Mouse (Mus musculus) limb, embryonic 15.5 days (tissue): Measurements from ENCODE around the gene Cdkl1. TPM values are rescaled to one million over a fixed set of nuclear protein-coding genes. Genes with fewer than 3 reads are reported as not detected.

Experiments
- ATAC-seq: fragments of 200-750 bp; cut with Nextera tagmentation; 2 replicates; pipeline ENCODE4 v1.8.0; 2017; ENCODE audit warnings: low read depth, moderate TSS enrichment; ENCODE audit not compliant: insufficient number of reproducible peaks, low FRiP score, low TSS enrichment
- H3K27ac ChIP-seq: fragments of 300-500 bp; sonication (generic); 2 replicates; pipeline ENCODE4 v1.5.1; 2015; ENCODE audit warnings: moderate library complexity, mild to moderate bottlenecking, inconsistent platforms
- H3K27me3 ChIP-seq: fragments of 300-500 bp; sonication (generic); 2 replicates; pipeline ENCODE4 v1.6.1; 2015; ENCODE audit warnings: inconsistent platforms
- H3K36me3 ChIP-seq: fragments of 300-500 bp; sonication (generic); 2 replicates; pipeline ENCODE4 v1.6.1; 2015; ENCODE audit warnings: inconsistent platforms
- H3K4me1 ChIP-seq: fragments of 300-500 bp; sonication (generic); 2 replicates; pipeline ENCODE4 v1.6.1; 2015; ENCODE audit warnings: inconsistent platforms
- H3K4me2 ChIP-seq: fragments of 300-500 bp; sonication (generic); 2 replicates; pipeline ENCODE4 v1.6.1; 2015; ENCODE audit warnings: mild to moderate bottlenecking, inconsistent platforms
- H3K4me3 ChIP-seq: fragments of 300-500 bp; sonication (generic); 2 replicates; pipeline ENCODE4 v1.5.1; 2015; ENCODE audit warnings: mild to moderate bottlenecking, inconsistent platforms
- H3K9ac ChIP-seq: fragments of 300-500 bp; sonication (generic); 2 replicates; pipeline ENCODE4 v1.6.1; 2015; ENCODE audit warnings: inconsistent platforms
- H3K9me3 ChIP-seq: fragments of 300-500 bp; sonication (generic); 2 replicates; pipeline ENCODE4 v1.6.1; 2016; ENCODE audit warnings: inconsistent platforms
- WGBS: fragments of 180-500 bp; shearing (Covaris S2); methylation state at CpG from one replicate; pipeline ENCODE4 v1.1.7; 2015; 5-methylcytosine and 5-hydroxymethylcytosine counted together
- polyA plus RNA-seq: library from polyadenylated mRNA; unstranded; fragments of >200 nt; fragmentation: Nextera tagmentation; extraction: Ambion mirVana; gene quantifications from 2 replicates; pipeline ENCODE4 v1.2.1, GENCODE M21; 2015

Cdkl1 gene
- polyA plus RNA-seq, 1 experiment from 2014 or later: 1.5 TPM

GRCm38 (mm10) chr12:69807399-69807985 lies 16.4 kb upstream of the Cdkl1 start:
- no peak overlapping the region for H3K4me3 ChIP-seq
- no peaks in the 10 kb centered on the region for H3K27me3 ChIP-seq
- no peak overlapping the region for H3K4me2 ChIP-seq
- peaks cover 53% of the 10 kb centered on the region for H3K36me3 ChIP-seq
- WGBS: 51% methylated on average over 11 of the region's 11 CpGs
- H3K4me1 ChIP-seq: no peaks in the 10 kb centered on the region; the same call in 1 of the 2 replicates
- no peak overlapping the region for H3K9ac ChIP-seq
- H3K9me3 ChIP-seq: no peaks in the 10 kb centered on the region
- H3K27ac ChIP-seq: no peak overlapping the region
- ATAC-seq: no peak

GRCm38 (mm10) chr12:69805148-69805547 lies 14.1 kb upstream of the Cdkl1 start:
- Histone ChIP-seq H3K9ac (no peak overlapping the region), H3K27me3 (no peaks in the 10 kb centered on the region), H3K4me2 (no peak overlapping the region), H3K4me1 (no peaks in the 10 kb centered on the region; the same call in 1 of the 2 replicates), H3K36me3 (peaks cover 48% of the 10 kb centered on the region), H3K27ac (no peak overlapping the region), H3K9me3 (no peaks in the 10 kb centered on the region), H3K4me3 (no peak overlapping the region)
- ATAC-seq: no peak
- WGBS: 65% methylated on average over 6 of the region's 6 CpGs

DNA sequence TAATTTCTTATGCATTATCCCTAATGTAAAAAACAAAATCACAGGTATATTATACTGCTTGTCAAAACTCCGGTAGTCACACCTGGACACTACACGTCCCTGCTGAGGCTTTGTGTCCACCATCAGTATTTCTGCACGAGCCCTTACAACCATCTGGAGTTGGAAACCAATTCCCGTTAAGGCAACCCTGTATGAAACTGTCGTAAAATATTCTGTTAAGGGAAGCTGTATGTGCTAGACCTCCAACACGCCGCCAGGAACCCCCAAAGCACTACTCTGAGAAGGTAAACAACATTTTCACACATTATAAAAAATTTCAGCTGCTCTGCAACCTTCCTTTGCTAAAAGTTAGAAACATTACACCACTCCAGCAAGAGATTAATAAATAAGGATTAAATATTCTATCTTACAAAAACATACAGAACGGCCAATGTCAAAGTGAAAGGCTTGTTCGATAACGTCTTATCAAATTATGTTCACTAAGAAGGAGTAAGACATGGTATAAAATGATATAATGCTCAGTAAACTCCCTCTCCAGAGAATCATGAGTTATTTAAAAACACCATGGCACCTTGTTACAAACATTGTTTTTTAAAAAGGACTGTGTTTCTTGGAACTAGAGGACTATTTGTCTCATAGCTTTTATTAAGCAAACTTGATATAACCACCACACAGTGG lies 13.5 kb upstream of the Cdkl1 start:
- no peak for ATAC-seq
- Histone ChIP-seq H3K4me3 (no peak overlapping the region), H3K36me3 (peaks cover 48% of the 10 kb centered on the region)

GRCm38 (mm10) chr12:69803196-69803595 lies 12.1 kb upstream of the Cdkl1 start:
- Histone ChIP-seq H3K4me1 (no peaks in the 10 kb centered on the region; the same call in 1 of the 2 replicates), H3K9me3 (no peaks in the 10 kb centered on the region), H3K36me3 (peaks cover 35% of the 10 kb centered on the region), H3K27me3 (no peaks in the 10 kb centered on the region), H3K9ac (no peak overlapping the region), H3K27ac (no peak overlapping the region), H3K4me3 (no peak overlapping the region), H3K4me2 (no peak overlapping the region)
- ATAC-seq: no peak
- WGBS: 86% methylated on average over 5 of the region's 6 CpGs

More for the DNA sequence above, 13.5 kb upstream of the Cdkl1 start:
- WGBS: 49% methylated on average over 10 of the region's 10 CpGs
- H3K4me1 ChIP-seq: no peaks in the 10 kb centered on the region; the same call in 1 of the 2 replicates
- H3K9ac ChIP-seq: no peak overlapping the region
- H3K27ac ChIP-seq: no peak overlapping the region
- no peak overlapping the region for H3K4me2 ChIP-seq
- H3K27me3 ChIP-seq: no peaks in the 10 kb centered on the region
- no peaks in the 10 kb centered on the region for H3K9me3 ChIP-seq

- no peak overlapping the region for H3K4me3 ChIP-seq
- no peak for ATAC-seq
- no peak overlapping the region for H3K4me2 ChIP-seq
- no peak overlapping the region for H3K27ac ChIP-seq
- H3K4me1 ChIP-seq: no peaks in the 10 kb centered on the region; the same call in 1 of the 2 replicates
- WGBS: 84% methylated on average over 4 of the region's 4 CpGs
- H3K9me3 ChIP-seq: no peaks in the 10 kb centered on the region
- H3K36me3 ChIP-seq: peaks cover 21% of the 10 kb centered on the region
- no peaks in the 10 kb centered on the region for H3K27me3 ChIP-seq
- H3K9ac ChIP-seq: no peak overlapping the region
Measured at GRCm38 (mm10) chr12:69800586-69800985, 9.5 kb upstream of the Cdkl1 start.

DNA sequence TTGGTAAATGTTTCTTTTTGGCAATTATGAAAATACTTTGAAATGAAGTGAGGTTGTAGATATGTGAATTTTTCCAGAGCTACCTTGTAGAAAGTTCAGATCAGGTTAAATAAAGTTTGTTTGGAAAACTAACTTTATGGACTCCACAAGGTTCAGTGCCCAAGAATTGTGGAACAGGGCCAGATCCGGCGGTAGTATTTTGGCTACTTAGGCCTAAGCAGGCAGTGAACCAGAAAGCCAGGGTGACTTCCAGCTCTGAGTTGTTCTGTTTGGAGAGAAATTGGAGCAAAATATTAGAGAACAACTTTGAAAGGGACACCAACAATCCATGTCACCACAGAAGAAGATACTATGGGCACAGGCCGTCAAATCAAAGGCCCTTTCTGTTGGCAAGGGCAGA lies 5.2 kb upstream of the Cdkl1 start:
- no peak overlapping the region for H3K4me2 ChIP-seq
- H3K27ac ChIP-seq: no peak overlapping the region
- no peaks in the 10 kb centered on the region for H3K9me3 ChIP-seq
- WGBS: 76% methylated on average over 3 of the region's 3 CpGs
- no peak for ATAC-seq
- H3K4me1 ChIP-seq: peaks cover 1% of the 10 kb centered on the region; the same call in 1 of the 2 replicates
- H3K27me3 ChIP-seq: no peaks in the 10 kb centered on the region
- no peak overlapping the region for H3K9ac ChIP-seq
- no peaks in the 10 kb centered on the region for H3K36me3 ChIP-seq
- no peak overlapping the region for H3K4me3 ChIP-seq

- peak overlapping the region; percentile 96 for H3K4me2 ChIP-seq
- peak overlapping the region; percentile 49 for H3K4me3 ChIP-seq
- H3K36me3 ChIP-seq: no peaks in the 10 kb centered on the region
- 34% methylated on average over 27 of the region's 27 CpGs for WGBS
- H3K27me3 ChIP-seq: peaks cover 15% of the 10 kb centered on the region; the same call in 1 of the 2 replicates
- no peaks in the 10 kb centered on the region for H3K9me3 ChIP-seq
- H3K27ac ChIP-seq: no peak overlapping the region
- H3K4me1 ChIP-seq: peaks cover 16% of the 10 kb centered on the region
- H3K9ac ChIP-seq: peak overlapping the region; percentile 46
- ATAC-seq: no peak
Measured at GRCm38 (mm10) chr12:69789766-69790529, 1.1 kb downstream of the Cdkl1 start.

GRCm38 (mm10) chr12:69788380-69788779 lies 2.7 kb downstream of the Cdkl1 start:
- no peak overlapping the region for H3K27ac ChIP-seq
- no peaks in the 10 kb centered on the region for H3K36me3 ChIP-seq
- no peak for ATAC-seq
- peaks cover 16% of the 10 kb centered on the region for H3K4me1 ChIP-seq
- H3K27me3 ChIP-seq: peaks cover 15% of the 10 kb centered on the region; the same call in 1 of the 2 replicates
- no peaks in the 10 kb centered on the region for H3K9me3 ChIP-seq
- no peak overlapping the region for H3K9ac ChIP-seq
- no peak overlapping the region for H3K4me2 ChIP-seq
- H3K4me3 ChIP-seq: no peak overlapping the region
- 80% methylated on average over 5 of the region's 5 CpGs for WGBS

DNA sequence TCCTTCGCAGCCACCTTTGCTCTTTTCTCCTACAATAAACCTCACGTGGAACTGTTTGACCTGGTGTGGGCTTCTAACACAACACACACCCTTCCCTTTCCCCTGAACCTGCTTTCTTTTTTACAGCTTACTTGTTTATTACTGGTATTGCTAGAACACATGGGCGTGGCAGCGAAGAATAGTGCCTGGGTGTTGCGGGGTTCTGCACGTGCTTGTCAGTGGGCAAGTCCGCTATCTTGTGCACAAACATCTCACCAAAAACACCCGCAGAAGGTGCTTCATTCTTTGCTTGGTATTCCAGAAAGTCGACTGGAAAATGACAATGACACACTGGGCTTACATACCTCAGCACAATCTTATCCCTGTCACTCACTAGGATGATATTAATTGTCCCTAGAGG lies 5.6 kb downstream of the Cdkl1 start:
- H3K27me3 ChIP-seq: peaks cover 11% of the 10 kb centered on the region; the same call in 1 of the 2 replicates
- peaks cover 6% of the 10 kb centered on the region for H3K4me1 ChIP-seq
- no peak overlapping the region for H3K9ac ChIP-seq
- H3K36me3 ChIP-seq: no peaks in the 10 kb centered on the region
- H3K9me3 ChIP-seq: no peaks in the 10 kb centered on the region
- H3K27ac ChIP-seq: no peak overlapping the region
- WGBS: 76% methylated on average over 9 of the region's 9 CpGs
- ATAC-seq: no peak
- no peak overlapping the region for H3K4me2 ChIP-seq
- H3K4me3 ChIP-seq: no peak overlapping the region

DNA sequence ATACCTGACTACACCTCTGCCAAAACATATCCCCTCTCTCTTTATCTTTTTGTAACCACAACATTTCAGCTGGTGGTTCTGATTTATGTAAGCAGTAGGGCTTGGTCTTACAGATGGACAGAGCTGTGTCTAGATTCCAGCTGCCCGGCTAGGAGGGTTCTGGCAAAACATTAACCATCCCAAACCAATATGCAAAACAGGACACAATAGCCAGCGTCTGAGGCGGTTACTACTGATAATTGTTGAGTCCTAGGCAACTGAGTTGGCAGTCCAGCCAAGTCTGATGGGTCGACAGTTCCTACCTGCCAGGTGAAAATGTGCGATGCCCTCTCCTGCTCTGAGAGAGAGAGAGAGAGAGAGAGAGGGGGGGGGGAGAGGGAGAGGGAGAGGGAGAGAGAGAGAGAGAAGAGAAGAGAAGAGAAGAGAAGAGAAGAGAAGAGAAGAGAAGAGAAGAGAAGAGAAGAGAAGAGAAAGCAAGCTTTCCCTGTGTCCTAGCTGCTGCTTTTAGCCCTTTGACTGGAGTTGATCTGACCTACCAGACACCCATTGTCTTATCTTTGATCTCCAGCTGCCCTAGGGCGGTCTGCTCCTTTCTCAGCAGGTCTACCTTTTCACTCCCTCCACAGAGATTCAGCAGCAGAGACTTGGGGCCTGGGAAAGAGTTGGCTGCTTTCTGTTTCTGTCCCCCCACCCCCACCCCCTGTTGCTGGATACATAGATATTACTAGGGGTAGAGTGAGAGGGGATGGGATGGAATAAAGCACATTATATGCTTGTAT lies 7.6 kb downstream of the Cdkl1 start:
- H3K4me2 ChIP-seq: no peak overlapping the region
- no peak overlapping the region for H3K27ac ChIP-seq
- no peak for ATAC-seq
- H3K27me3 ChIP-seq: 0 out of 2 replicates have a peak, but pooled peaks cover 2% of the 10 kb centered on the region
- no peaks in the 10 kb centered on the region for H3K36me3 ChIP-seq
- no peak overlapping the region for H3K4me3 ChIP-seq
- no peaks in the 10 kb centered on the region for H3K4me1 ChIP-seq
- no peak overlapping the region for H3K9ac ChIP-seq
- 65% methylated on average over 6 of the region's 6 CpGs for WGBS
- H3K9me3 ChIP-seq: no peaks in the 10 kb centered on the region

GRCm38 (mm10) chr12:69781935-69782650 lies 9.0 kb downstream of the Cdkl1 start:
- no peaks in the 10 kb centered on the region for H3K9me3 ChIP-seq
- no peak overlapping the region for H3K27ac ChIP-seq
- H3K27me3 ChIP-seq: no peaks in the 10 kb centered on the region
- no peak for ATAC-seq
- no peaks in the 10 kb centered on the region for H3K4me1 ChIP-seq
- no peak overlapping the region for H3K9ac ChIP-seq
- WGBS: 78% methylated on average over 10 of the region's 10 CpGs
- no peaks in the 10 kb centered on the region for H3K36me3 ChIP-seq
- H3K4me2 ChIP-seq: no peak overlapping the region
- H3K4me3 ChIP-seq: no peak overlapping the region
